Mouse (Mus musculus) heart, postnatal 0 days (tissue): Measurements from ENCODE around the gene Kcnc3. TPM values are rescaled to one million over a fixed set of nuclear protein-coding genes. Genes with fewer than 3 reads are reported as not detected.

Source experiments
- ATAC-seq: fragments of 200-750 bp; cut with Nextera tagmentation; 2 replicates; pipeline ENCODE4 v1.8.0; 2017; ENCODE audit warnings: low read depth, moderate number of reproducible peaks, moderate library complexity; ENCODE audit not compliant: insufficient read depth
- DNase-seq: peaks from one replicate; pipeline ENCODE4 v3.0.0-alpha.2; 2016; ENCODE audit warnings: low spot score
- H3K27ac ChIP-seq: fragments of 300-500 bp; sonication (generic); 2 replicates; pipeline ENCODE4 v1.5.1; 2014; ENCODE audit warnings: low read depth, mild to moderate bottlenecking
- H3K27me3 ChIP-seq: fragments of 300-500 bp; sonication (generic); 2 replicates; pipeline ENCODE4 v1.6.1; 2014; ENCODE audit warnings: low read length, mixed read lengths; ENCODE audit not compliant: control insufficient read depth, insufficient read depth
- H3K36me3 ChIP-seq: fragments of 300-500 bp; sonication (generic); replicated peaks from 2 replicates; pipeline ENCODE4 v1.6.1; 2014; ENCODE audit warnings: low read length, mixed read lengths; ENCODE audit not compliant: control insufficient read depth, insufficient read depth
- H3K4me1 ChIP-seq: fragments of 300-500 bp; sonication (generic); 2 replicates; pipeline ENCODE4 v1.6.1; 2014; ENCODE audit warnings: antibody characterized with exemption; ENCODE audit not compliant: control insufficient read depth, insufficient read depth
- H3K4me2 ChIP-seq: fragments of 300-500 bp; sonication (generic); 2 replicates; pipeline ENCODE4 v1.6.1; 2014; ENCODE audit warnings: low read depth, mild to moderate bottlenecking, low read length, moderate library complexity
- H3K4me3 ChIP-seq: fragments of 300-500 bp; sonication (generic); 2 replicates; pipeline ENCODE4 v1.5.1; 2014; ENCODE audit warnings: low read depth, low read length
- H3K9ac ChIP-seq: fragments of 300-500 bp; sonication (generic); replicated peaks from 2 replicates; pipeline ENCODE4 v1.6.1; 2014; ENCODE audit warnings: low read depth, low read length, mixed read lengths
- H3K9me3 ChIP-seq: fragments of 300-500 bp; sonication (generic); replicated peaks from 2 replicates; pipeline ENCODE4 v1.6.1; 2016; ENCODE audit warnings: low read length; ENCODE audit not compliant: control insufficient read depth
- CTCF ChIP-seq: IDR thresholded peaks from 2 replicates; pipeline ENCODE4 v1.5.1; 2016; ENCODE audit warnings: antibody characterized with exemption, control low read depth, low read depth
- EP300 ChIP-seq: IDR thresholded peaks from 2 replicates; pipeline ENCODE4 v1.6.1; 2016; ENCODE audit warnings: antibody characterized with exemption, low read depth
- WGBS: fragments of 180-500 bp; shearing (Covaris S2); extraction: QIAGEN DNeasy Blood & Tissue Kit; methylation state at CpG from one replicate; pipeline ENCODE4 v1.1.7; 2014; 5-methylcytosine and 5-hydroxymethylcytosine counted together
- polyA plus RNA-seq: library from polyadenylated mRNA; unstranded; fragments of >200 nt; fragmentation: Nextera tagmentation; extraction: Ambion mirVana; gene quantifications from 2 replicates; pipeline ENCODE4 v1.2.1, GENCODE M21; 2015
- total RNA-seq: library from RNA; depleted of rRNA; stranded (reverse); fragments of >200 nt; gene quantifications from 2 replicates; pipeline ENCODE4 v1.2.3, GENCODE M21; 2014; ENCODE audit warnings: low replicate concordance

The Kcnc3 gene
- total and polyA plus RNA-seq, 2 experiments from 2014 or later, result not detected

DNA sequence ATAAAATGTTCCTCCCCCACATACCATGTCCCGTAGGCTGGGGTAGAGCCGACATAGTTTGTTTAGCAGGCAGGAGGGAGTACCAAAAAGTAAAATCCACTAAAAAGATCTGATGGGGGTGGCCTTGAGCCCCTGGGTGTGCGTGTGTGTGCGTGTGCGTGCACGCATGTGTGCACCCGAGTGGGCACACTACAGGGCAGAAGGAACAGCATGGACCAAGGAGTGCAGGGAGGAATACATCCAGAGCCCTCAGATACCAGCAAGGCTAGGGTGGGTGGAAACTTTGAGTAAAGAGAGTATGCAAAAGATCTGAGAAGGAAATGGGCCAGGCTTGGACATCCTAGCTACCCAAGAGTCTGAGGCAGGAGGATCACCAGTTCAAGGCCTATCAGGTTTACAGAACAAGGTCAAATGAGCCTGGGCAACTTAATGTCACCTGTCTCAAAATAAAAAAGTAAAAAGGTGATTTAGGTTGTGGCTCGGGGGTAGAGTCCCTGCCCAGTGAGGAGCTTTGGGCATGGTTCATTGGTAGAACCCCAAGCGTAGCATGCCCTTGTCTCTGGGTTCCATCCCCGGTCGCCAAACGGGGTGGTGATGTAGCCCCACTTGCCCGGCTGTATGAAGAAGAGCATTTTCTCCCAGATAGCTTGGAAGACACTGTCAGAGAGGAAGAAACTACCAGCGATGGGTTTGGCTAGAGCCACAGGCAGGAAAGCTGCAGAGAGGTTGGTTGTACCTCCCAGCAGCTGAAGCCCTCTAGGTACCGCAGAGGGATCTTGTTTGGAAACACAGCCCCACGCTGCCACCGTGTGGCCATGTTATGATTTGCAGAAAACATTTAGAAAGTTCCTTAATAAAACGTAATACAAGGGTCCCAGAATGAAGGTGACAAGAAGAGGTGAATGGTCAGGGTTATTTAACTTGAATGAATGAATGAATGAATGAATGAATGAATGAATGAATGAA, 29.7 kb upstream of the Kcnc3 start:
- H3K9me3 ChIP-seq, result no peaks in the 10 kb centered on the region
- H3K4me3 ChIP-seq, result no peak overlapping the region
- no peak overlapping the region for H3K4me2 ChIP-seq
- H3K4me1 ChIP-seq, result no peaks in the 10 kb centered on the region
- 50% methylated on average over 18 of the region's 18 CpGs for WGBS
- no peak overlapping the region for H3K9ac ChIP-seq
- ATAC-seq (no peak), DNase-seq (peak; percentile 70)
- no peak overlapping the region for H3K27ac ChIP-seq
- peaks cover 7% of the 10 kb centered on the region; the same call in 1 of the 2 replicates for H3K27me3 ChIP-seq
- H3K36me3 ChIP-seq, result no peaks in the 10 kb centered on the region
- no peak for TF ChIP-seq EP300
- peak; percentile 81 for TF ChIP-seq CTCF

- Histone ChIP-seq H3K4me2 (no peak overlapping the region), H3K9me3 (no peaks in the 10 kb centered on the region), H3K27me3 (peaks cover 7% of the 10 kb centered on the region; the same call in 1 of the 2 replicates), H3K36me3 (no peaks in the 10 kb centered on the region), H3K4me3 (no peak overlapping the region), H3K4me1 (no peaks in the 10 kb centered on the region), H3K27ac (no peak overlapping the region), H3K9ac (no peak overlapping the region)
- DNase-seq (no peak), ATAC-seq (no peak)
- TF ChIP-seq EP300, result no peak
- TF ChIP-seq CTCF, result no peak
- WGBS, result 34% methylated on average over 8 of the region's 8 CpGs
These were observed 27.2 kb upstream of the Kcnc3 start for GRCm38 (mm10) chr7:44563284-44563683.

GRCm38 (mm10) chr7:44564486-44564885, 26.0 kb upstream of the Kcnc3 start:
- Histone ChIP-seq H3K9ac (no peak overlapping the region), H3K4me1 (no peaks in the 10 kb centered on the region), H3K9me3 (no peaks in the 10 kb centered on the region), H3K4me2 (no peak overlapping the region), H3K27me3 (peaks cover 14% of the 10 kb centered on the region; the same call in 1 of the 2 replicates), H3K36me3 (no peaks in the 10 kb centered on the region), H3K4me3 (no peak overlapping the region), H3K27ac (no peak overlapping the region)
- ATAC-seq, result no peak
- TF ChIP-seq CTCF (no peak), EP300 (no peak)
- no peak for DNase-seq
- WGBS, result 78% methylated on average over 10 of the region's 10 CpGs

- Histone ChIP-seq H3K4me2 (no peak overlapping the region), H3K9ac (no peak overlapping the region), H3K4me3 (no peak overlapping the region), H3K27me3 (peaks cover 14% of the 10 kb centered on the region; the same call in 1 of the 2 replicates), H3K36me3 (no peaks in the 10 kb centered on the region), H3K27ac (no peak overlapping the region), H3K4me1 (no peaks in the 10 kb centered on the region), H3K9me3 (no peaks in the 10 kb centered on the region)
- DNase-seq, result no peak
- TF ChIP-seq CTCF (no peak), EP300 (no peak)
- ATAC-seq, result no peak
- WGBS, result 55% methylated on average over 6 of the region's 6 CpGs
These were observed 25.1 kb upstream of the Kcnc3 start for GRCm38 (mm10) chr7:44565414-44565813.

GRCm38 (mm10) chr7:44568803-44569202, 21.7 kb upstream of the Kcnc3 start:
- DNase-seq (no peak), ATAC-seq (no peak)
- Histone ChIP-seq H3K9ac (no peak overlapping the region), H3K4me3 (no peak overlapping the region), H3K27me3 (peaks cover 14% of the 10 kb centered on the region; the same call in 1 of the 2 replicates), H3K36me3 (no peaks in the 10 kb centered on the region), H3K4me2 (no peak overlapping the region), H3K9me3 (no peaks in the 10 kb centered on the region), H3K4me1 (no peaks in the 10 kb centered on the region), H3K27ac (no peak overlapping the region)
- WGBS, result 62% methylated on average over 9 of the region's 9 CpGs
- TF ChIP-seq CTCF (no peak), EP300 (no peak)
